Mouse (Mus musculus) lung, adult 18-20 months (tissue): ENCODE results near the gene Ifi27l2a.

Experiments used
- DNase-seq, 2 experiments: peaks; one replicate each; pipeline ENCODE4 v3.0.0; 2022; ENCODE audit warnings: mixed read lengths in 2 of 2

Ifi27l2a gene

GRCm38 (mm10) chr12:103425729-103426470 lies 17.6 kb downstream of the Ifi27l2a start, which contains the start of gene Ddx24:
Gene Ddx24, minus strand, starts transcription at chr12:103425830.
- DNase-seq: peak; percentile 99

DNA sequence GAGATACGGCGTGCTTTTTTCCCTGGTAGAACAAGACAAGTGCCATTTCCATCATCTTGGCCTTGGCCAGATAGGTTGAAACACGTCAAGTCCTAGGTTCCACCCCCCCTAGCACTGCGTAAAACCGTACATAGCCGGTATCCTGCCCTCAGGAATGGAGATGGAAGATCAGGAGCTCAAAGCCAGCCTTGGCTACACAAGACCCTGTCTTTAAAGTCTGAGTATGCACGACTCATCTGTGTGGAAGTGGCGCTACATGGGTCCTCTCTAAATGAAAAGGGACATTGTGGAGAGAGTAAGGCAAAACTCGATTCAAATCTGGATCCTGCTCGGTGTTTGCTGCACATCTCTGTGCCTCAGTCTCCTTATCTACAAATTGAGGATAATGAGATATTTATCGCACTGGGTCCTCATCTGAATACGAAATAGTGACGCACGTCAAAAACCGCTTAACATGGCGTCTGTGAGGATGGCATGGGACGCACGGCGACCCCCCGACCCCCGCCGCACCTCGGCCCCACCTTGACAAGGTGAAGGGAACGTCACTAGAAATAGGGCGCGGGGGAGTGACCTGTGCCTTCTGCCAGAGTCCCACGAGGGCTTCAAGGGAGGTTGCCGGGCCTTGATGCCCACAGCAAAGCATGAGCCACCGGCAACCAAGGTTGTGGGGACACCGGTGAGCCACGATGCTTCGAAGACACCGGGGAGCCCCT lies 18.3 kb downstream of the Ifi27l2a start:
- DNase-seq: no peak

DNA sequence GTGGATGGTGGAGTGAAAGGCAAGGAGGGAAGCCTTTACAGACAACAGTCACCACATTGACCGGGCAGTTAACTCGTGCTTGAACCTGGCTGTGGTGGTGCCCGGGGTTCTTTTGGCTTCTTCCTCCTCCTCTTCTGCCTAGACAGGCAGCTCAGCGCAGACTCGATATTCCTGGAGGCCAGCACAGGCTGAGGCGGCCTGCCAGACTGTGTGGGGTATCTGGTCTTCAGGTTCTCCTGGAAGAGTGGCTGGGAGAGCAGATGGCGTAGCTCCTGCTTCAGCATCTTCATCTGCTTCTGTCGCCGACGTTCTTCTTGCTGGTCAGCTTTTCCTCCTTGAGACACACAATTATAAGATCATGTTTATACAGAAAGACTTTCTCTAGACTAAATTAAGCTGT lies 35.3 kb downstream of the Ifi27l2a start:
- no peak for DNase-seq

DNA sequence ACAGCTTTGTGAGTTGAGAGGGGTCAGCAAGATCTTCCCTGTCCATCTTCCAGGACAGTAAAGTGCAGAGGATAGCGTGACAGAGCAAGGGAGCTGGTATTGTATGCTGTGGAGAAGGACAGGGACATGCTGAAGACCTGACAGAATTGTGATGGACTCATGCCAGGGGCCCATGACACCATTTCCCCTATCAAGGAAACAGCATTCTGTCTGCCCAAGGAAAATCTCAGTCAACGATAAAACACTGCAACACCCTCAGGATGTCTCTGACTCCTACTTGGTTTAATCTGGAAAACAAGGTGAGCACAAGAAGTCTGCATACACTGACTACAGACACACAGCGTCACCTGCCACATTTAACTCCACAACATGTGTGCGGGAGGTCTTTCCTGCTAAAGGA lies 35.8 kb downstream of the Ifi27l2a start, which contains the start of gene 9330161L09Rik:
Gene 9330161L09Rik (minus strand): TSS at position 101 of the 400 bp plus-strand sequence.
- DNase-seq: no peak

DNA sequence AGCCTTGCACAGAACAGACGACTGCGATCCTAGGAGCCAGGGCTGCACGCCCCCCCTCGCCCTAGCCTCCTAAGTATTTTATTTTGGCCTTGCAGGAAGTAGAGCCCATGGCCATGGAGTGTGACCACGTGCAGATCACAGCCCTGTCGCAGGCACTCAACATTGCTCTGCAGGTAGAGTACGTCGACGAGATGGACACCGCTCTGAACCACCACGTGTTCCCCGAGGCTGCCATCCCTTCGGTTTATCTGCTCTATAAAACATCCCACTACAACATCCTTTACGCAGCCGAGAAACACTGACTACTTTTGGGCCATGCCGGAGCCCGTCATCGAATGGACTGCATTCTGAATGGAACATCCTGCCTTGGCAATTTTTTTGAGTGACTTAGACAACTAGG lies 39.3 kb downstream of the Ifi27l2a start:
- DNase-seq: no peak

DNA sequence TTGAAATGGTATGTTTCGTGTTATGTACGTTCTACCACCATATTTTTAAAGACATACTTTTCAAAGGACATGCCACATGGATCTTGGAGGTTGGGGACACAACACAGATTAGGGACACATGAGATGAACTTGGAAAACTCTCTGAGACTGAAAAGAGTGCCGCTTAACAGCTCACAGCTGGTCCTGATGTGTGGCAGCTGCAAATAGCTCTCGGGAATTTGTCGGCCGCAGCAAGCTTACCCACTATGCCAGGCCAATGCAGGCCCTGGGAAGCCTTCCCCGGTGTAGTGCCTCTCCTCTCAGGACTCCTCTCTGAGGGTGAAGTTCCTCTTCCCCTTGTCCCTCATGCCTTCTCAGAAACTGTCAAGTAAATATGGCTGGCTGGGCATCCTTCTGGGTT lies 46.7 kb downstream of the Ifi27l2a start:
- peak; percentile 33 to 42 for DNase-seq

GRCm38 (mm10) chr12:103395486-103396275 lies 47.8 kb downstream of the Ifi27l2a start:
- peak in 1 of 2 experiments; percentile 11 for DNase-seq

DNA sequence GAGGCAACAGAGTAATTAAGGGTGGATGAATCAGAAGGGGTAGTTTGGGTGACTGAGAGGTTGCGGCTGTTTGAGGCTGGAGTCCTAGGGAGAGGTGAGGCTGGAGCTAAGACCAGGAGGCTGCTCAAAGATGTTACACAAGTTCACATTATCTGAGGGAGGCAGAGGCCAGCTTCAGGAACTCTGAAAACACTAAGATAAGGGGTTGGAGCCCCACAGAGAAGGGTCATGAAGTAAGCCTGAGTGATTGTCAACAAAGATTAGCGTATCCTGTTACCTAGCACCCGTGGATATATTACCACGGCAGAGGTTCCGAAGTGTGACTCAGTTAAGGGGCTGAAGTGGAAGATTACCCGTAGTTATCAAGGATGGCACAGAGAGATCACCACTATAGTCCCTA lies 50.0 kb downstream of the Ifi27l2a start:
- no peak for DNase-seq
